Mouse (Mus musculus): Measurements from ENCODE around the gene Srrd.

GRCm38 (mm10) chr5:112382641-112383330 lies 39.9 kb upstream of the Srrd start:
- TF ChIP-seq MAFK (IDR thresholded peaks at IDR 0.05; ENCODE audit: insufficient replicate concordance, low read length) (no peak), CTCF (conservative IDR thresholded peaks at IDR 0.05 in 1 of 2, IDR thresholded peaks at IDR 0.05 in 1 of 2; ENCODE audit: low read depth in 2 of 2, low read length in 2 of 2) (no peak), JUND (conservative IDR thresholded peaks at IDR 0.05; ENCODE audit: low read depth, low read length) (no peak), PAX5 (IDR thresholded peaks at IDR 0.05; ENCODE audit: low read length) (no peak), ZC3H11A (IDR thresholded peaks at IDR 0.05; ENCODE audit: low read depth, low read length) (no peak), UBTF (IDR thresholded peaks at IDR 0.05; ENCODE audit: low read depth, low read length) (no peak), EP300 (IDR thresholded peaks at IDR 0.05; ENCODE audit: low read length) (no peak), POLR2A (IDR thresholded peaks at IDR 0.05; ENCODE audit: low read depth, low read length) (no peak), HCFC1 (IDR thresholded peaks at IDR 0.05; ENCODE audit: low read depth, low read length) (no peak)
